Mouse (Mus musculus) kidney, adult 2 months (tissue): Measurements from ENCODE around the gene Rps10. TPM values are rescaled to one million over a fixed set of nuclear protein-coding genes. Genes with fewer than 3 reads are reported as not detected.

ENCODE experiments used
- DNase-seq: peaks from one replicate; pipeline ENCODE4 v3.0.0; 2021
- H3K27ac ChIP-seq: fragments of 200-500 bp; 2 replicates; pipeline ENCODE4 v1.5.1; 2012; ENCODE audit warnings: low read depth, low read length, control low read depth, inconsistent platforms; ENCODE audit not compliant: insufficient read depth
- H3K27me3 ChIP-seq: fragments of 200-500 bp; replicated peaks from 2 replicates; pipeline ENCODE4 v1.6.1; 2012; ENCODE audit warnings: mild to moderate bottlenecking, moderate library complexity, low read length, inconsistent platforms; ENCODE audit not compliant: control insufficient read depth, insufficient read depth
- H3K36me3 ChIP-seq: fragments of 200-500 bp; 2 replicates; pipeline ENCODE4 v1.6.1; 2012; ENCODE audit warnings: mild to moderate bottlenecking, moderate library complexity, low read length, inconsistent platforms; ENCODE audit not compliant: control insufficient read depth, insufficient read depth
- H3K4me1 ChIP-seq: fragments of 200-500 bp; 2 replicates; pipeline ENCODE4 v1.6.1; 2011; ENCODE audit warnings: low read length; ENCODE audit not compliant: control insufficient read depth, insufficient read depth
- H3K4me3 ChIP-seq: fragments of 200-500 bp; 2 replicates; pipeline ENCODE4 v1.5.1; 2011; ENCODE audit warnings: mild to moderate bottlenecking, low read depth, low read length, control low read depth; ENCODE audit not compliant: insufficient read depth
- CTCF ChIP-seq: fragments of 200-500 bp; conservative IDR thresholded peaks from 2 replicates; pipeline ENCODE4 v1.5.1; 2011; ENCODE audit warnings: low read depth, mild to moderate bottlenecking, control low read depth, low read length, moderate library complexity, mixed read lengths; ENCODE audit not compliant: insufficient read depth, insufficient read length
- POLR2A ChIP-seq: fragments of 200-500 bp; IDR thresholded peaks from one replicate; pipeline ENCODE4 v1.6.1; 2011; ENCODE audit warnings: low read depth, low read length, control low read depth
- WGBS: fragments of 180-500 bp; shearing (Covaris S2); methylation state at CpG from one replicate; pipeline ENCODE4 v1.1.7; 2018; 5-methylcytosine and 5-hydroxymethylcytosine counted together
- polyA plus RNA-seq: library from polyadenylated mRNA; depleted of rRNA; stranded (reverse); fragments of >200 nt; gene quantifications from 2 replicates; pipeline ENCODE4 v1.2.3, GENCODE M21; 2012

Gene Rps10
- polyA plus RNA-seq, 1 experiment, result 927 TPM

- no peaks in the 10 kb centered on the region for H3K27me3 ChIP-seq
- no peaks in the 10 kb centered on the region for H3K4me1 ChIP-seq
- H3K27ac ChIP-seq, result no peak overlapping the region
- no peak overlapping the region for H3K4me3 ChIP-seq
- no peak for DNase-seq
- 54% methylated on average over 9 of the region's 9 CpGs for WGBS
- TF ChIP-seq CTCF (no peak), POLR2A (no peak)
- no peaks in the 10 kb centered on the region for H3K36me3 ChIP-seq
Measured at GRCm38 (mm10) chr17:27675453-27675852, 39.0 kb upstream of the Rps10 start.

DNA sequence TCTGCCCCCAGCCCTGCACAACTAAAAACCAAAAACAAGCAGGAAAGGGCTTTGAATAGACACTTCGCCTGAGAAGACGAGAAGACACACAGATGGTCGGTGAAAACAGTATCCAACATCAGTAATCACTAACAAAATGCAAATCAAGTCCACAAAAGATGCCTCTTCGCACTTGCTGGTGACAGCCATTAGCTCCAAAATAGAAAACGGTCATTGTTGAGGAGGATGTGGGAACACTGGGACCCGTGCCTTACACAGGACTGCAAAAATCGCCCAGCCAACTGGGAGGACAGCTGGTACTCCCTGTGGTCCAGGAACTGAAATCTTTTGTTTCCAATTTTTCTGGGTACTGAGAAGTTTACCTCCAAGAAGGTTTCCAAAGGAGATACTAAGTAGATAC is 37.5 kb upstream of the Rps10 start:
- Histone ChIP-seq H3K36me3 (no peaks in the 10 kb centered on the region), H3K27me3 (no peaks in the 10 kb centered on the region), H3K27ac (no peak overlapping the region), H3K4me1 (no peaks in the 10 kb centered on the region), H3K4me3 (no peak overlapping the region)
- no peak for DNase-seq
- TF ChIP-seq CTCF, result no peak
- no peak for TF ChIP-seq POLR2A
- 85% methylated on average over 7 of the region's 7 CpGs for WGBS

GRCm38 (mm10) chr17:27671720-27672119 is 35.3 kb upstream of the Rps10 start:
- no peaks in the 10 kb centered on the region for H3K4me1 ChIP-seq
- H3K36me3 ChIP-seq, result no peaks in the 10 kb centered on the region

GRCm38 (mm10) chr17:27658767-27659166 is 22.3 kb upstream of the Rps10 start:
- Histone ChIP-seq H3K27me3 (peaks cover 4% of the 10 kb centered on the region; the same call in 1 of the 2 replicates), H3K4me3 (no peak overlapping the region), H3K4me1 (no peaks in the 10 kb centered on the region), H3K36me3 (no peaks in the 10 kb centered on the region), H3K27ac (no peak overlapping the region)
- 45% methylated on average over 7 of the region's 7 CpGs for WGBS
- no peak for DNase-seq
- TF ChIP-seq POLR2A (no peak), CTCF (no peak)

More at GRCm38 (mm10) chr17:27671720-27672119, 35.3 kb upstream of the Rps10 start:
- H3K27ac ChIP-seq, result no peak overlapping the region
- DNase-seq, result no peak
- H3K27me3 ChIP-seq, result no peaks in the 10 kb centered on the region
- 81% methylated on average over 6 of the region's 6 CpGs for WGBS
- no peak overlapping the region for H3K4me3 ChIP-seq
- no peak for TF ChIP-seq POLR2A
- no peak for TF ChIP-seq CTCF

DNA sequence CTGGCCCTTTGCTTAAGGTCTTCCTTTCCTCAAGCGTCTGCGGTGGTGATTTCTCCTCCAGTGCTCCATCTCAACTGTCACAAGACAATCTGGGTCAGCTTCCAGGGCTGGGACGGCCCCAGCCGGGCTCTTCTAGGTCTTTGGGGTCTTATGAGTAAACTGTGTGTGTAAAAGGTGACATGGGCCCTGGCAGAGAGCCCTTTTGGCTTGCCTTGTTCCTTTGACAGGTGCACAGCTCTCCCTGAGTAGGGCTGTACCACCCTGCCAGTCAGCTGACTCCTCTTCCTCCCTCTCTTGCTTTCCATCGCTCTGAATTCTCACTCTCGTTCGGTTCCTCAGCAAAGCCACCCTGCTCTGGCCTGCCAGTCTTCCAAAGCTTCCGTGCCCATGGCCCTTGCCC is 20.7 kb upstream of the Rps10 start:
- DNase-seq, result no peak
- TF ChIP-seq CTCF (no peak), POLR2A (no peak)
- Histone ChIP-seq H3K27me3 (peaks cover 4% of the 10 kb centered on the region; the same call in 1 of the 2 replicates), H3K27ac (no peak overlapping the region), H3K4me1 (no peaks in the 10 kb centered on the region), H3K4me3 (no peak overlapping the region), H3K36me3 (no peaks in the 10 kb centered on the region)
- WGBS, result 69% methylated on average over 8 of the region's 8 CpGs

DNA sequence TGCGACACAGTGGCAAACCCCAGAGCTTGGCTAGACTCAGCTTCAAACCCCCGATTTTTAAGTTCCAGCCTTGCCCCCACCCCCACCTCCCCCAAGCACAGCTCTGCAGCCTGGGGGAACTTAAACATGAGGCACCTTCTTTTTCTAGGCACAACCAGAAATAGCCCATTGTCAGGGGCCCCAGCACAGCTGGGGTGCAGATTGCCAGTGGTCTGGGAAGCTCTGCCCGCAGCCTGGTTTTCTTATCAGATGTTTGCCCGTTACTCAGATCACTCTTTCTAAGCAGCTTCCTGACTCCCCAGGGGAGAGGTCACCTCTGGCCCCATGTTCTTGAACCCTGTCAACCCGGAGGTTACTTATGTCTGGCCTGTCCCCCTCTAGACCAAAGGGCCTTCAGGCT is 19.9 kb upstream of the Rps10 start:
- 36% methylated on average over 5 of the region's 5 CpGs for WGBS
- TF ChIP-seq POLR2A (no peak), CTCF (no peak)

GRCm38 (mm10) chr17:27656011-27656399 is 19.5 kb upstream of the Rps10 start:
- no peak overlapping the region for H3K4me3 ChIP-seq
- H3K27me3 ChIP-seq, result peaks cover 4% of the 10 kb centered on the region; the same call in 1 of the 2 replicates
- 11% methylated on average over 14 of the region's 14 CpGs for WGBS
- no peak for TF ChIP-seq CTCF
- no peak for TF ChIP-seq POLR2A
- DNase-seq, result no peak
- H3K36me3 ChIP-seq, result no peaks in the 10 kb centered on the region
- H3K4me1 ChIP-seq, result no peaks in the 10 kb centered on the region
- no peak overlapping the region for H3K27ac ChIP-seq

More for the DNA sequence above, 19.9 kb upstream of the Rps10 start:
- no peak overlapping the region for H3K4me3 ChIP-seq
- no peak for DNase-seq
- H3K27ac ChIP-seq, result no peak overlapping the region
- H3K36me3 ChIP-seq, result no peaks in the 10 kb centered on the region
- H3K4me1 ChIP-seq, result no peaks in the 10 kb centered on the region
- H3K27me3 ChIP-seq, result peaks cover 4% of the 10 kb centered on the region; the same call in 1 of the 2 replicates
